Mouse (Mus musculus): ENCODE measurements around the gene Gm12695. TPM values are rescaled to one million over a fixed set of nuclear protein-coding genes. Genes with fewer than 3 reads are reported as not detected.

Gm12695 gene
- total RNA-seq, 2 experiments from 2014 or later: 0.20 TPM; not detected in 1

- DNase-seq: peak; percentile 67
- intact Hi-C loops (cut with DNase I): loop anchor here (10.0 kb wide), 1 partner anchor 1039 kb away; no protein-coding TSS in a partner anchor
These were observed 79.6 kb downstream of the Gm12695 start for GRCm38 (mm10) chr4:96705281-96705951.

- intact Hi-C loops (cut with DNase I): loop anchor here (10.0 kb wide), 1 partner anchor 1757 kb away; no protein-coding TSS in a partner anchor
These were observed 86.8 kb downstream of the Gm12695 start for GRCm38 (mm10) chr4:96698218-96698561.

GRCm38 (mm10) chr4:96697511-96698217 lies 87.3 kb downstream of the Gm12695 start:
- intact Hi-C loops (cut with DNase I): loop anchor here (10.0 kb wide), 1 partner anchor 1757 kb away; no protein-coding TSS in a partner anchor
- DNase-seq: peak; percentile 94

More at GRCm38 (mm10) chr4:96698218-96698561, 86.8 kb downstream of the Gm12695 start:
- DNase-seq: no peak

GRCm38 (mm10) chr4:96696614-96697360 lies 88.2 kb downstream of the Gm12695 start:
- peak; percentile 86 for DNase-seq
- intact Hi-C loops (cut with DNase I): loop anchor here (10.0 kb wide), 1 partner anchor 1758 kb away; no protein-coding TSS in a partner anchor

GRCm38 (mm10) chr4:96687358-96687803 lies 97.6 kb downstream of the Gm12695 start:
- intact Hi-C loops (cut with DNase I): no loop called here
- DNase-seq: no peak

GRCm38 (mm10) chr4:96683474-96683873 lies 101.5 kb downstream of the Gm12695 start:
- no peak for DNase-seq
- intact Hi-C loops (cut with DNase I): loop anchor here (5.0 kb wide), 1 partner anchor 411 kb away; no protein-coding TSS in a partner anchor

- no peak for DNase-seq
- intact Hi-C loops (cut with DNase I): loop anchor here (5.0 kb wide), 1 partner anchor 409 kb away; no protein-coding TSS in a partner anchor
These were observed 104.0 kb downstream of the Gm12695 start for GRCm38 (mm10) chr4:96680966-96681365.

- intact Hi-C loops (cut with DNase I): loop anchor here (5.0 kb wide), 1 partner anchor 408 kb away; no protein-coding TSS in a partner anchor
These were observed 104.8 kb downstream of the Gm12695 start for GRCm38 (mm10) chr4:96680233-96680632.

More at GRCm38 (mm10) chr4:96680233-96680632, 104.8 kb downstream of the Gm12695 start:
- peak; percentile 60 for DNase-seq

Other genes starting within 250 kb of the Gm12695 start
- 1 to 10 TPM; 6.2 to 6.6 TPM for gene Cyp2j6, start 231.5 kb downstream of the Gm12695 start, total RNA-seq (2021)
- 1 to 10 TPM; 6.0 to 6.1 TPM for gene Cyp2j9, start 193.6 kb downstream of the Gm12695 start, total RNA-seq (2021)
- not detected for gene Cyp2j5, start 121.0 kb downstream of the Gm12695 start, total RNA-seq (2021)